Mouse (Mus musculus): ENCODE measurements around the gene Zglp1.

Zglp1 gene

GRCm38 (mm10) chr9:21025258-21025810 is 41.6 kb downstream of the Zglp1 start:
- DNase-seq: no peak

DNA sequence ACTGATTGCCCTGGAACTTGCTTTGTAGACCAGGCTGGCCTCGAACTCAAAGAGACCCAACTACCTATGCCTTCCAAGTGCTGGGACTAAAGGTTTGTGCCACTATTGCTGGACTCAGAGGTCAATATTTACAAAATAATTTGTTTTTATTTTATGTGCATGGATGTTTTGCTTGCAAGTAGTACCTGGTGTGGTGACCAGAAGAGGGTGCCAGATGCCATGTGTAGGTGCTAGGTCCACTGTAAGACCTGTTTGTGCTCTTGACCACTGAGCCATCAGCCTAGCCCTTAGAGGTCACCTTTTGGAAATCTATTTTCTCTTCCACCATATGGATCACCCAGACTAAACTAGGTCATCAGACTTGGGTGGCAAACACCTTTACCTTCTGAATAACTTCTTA is 44.2 kb downstream of the Zglp1 start:
- no peak for DNase-seq

- no peak for DNase-seq
These were observed 44.6 kb downstream of the Zglp1 start for GRCm38 (mm10) chr9:21022288-21022687.

DNA sequence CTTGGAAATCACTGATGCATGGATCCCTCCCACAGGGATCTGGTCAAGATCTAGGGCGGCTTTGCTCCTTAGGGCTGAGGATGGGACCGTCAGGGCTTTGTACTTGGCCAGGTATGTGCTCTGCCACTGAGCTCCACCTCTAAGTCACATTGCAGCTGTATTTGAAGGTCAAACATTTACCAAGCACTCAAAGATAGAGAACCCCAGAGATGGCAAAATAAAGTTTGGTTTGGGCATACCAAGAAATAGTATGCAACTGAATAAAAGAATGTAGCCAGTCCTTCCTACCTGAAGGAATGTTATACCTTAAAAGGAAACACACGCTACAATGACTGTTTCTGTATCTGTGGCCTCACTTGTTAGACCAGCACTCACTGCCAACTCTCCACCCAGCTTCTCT is 45.5 kb downstream of the Zglp1 start:
- DNase-seq: no peak

DNA sequence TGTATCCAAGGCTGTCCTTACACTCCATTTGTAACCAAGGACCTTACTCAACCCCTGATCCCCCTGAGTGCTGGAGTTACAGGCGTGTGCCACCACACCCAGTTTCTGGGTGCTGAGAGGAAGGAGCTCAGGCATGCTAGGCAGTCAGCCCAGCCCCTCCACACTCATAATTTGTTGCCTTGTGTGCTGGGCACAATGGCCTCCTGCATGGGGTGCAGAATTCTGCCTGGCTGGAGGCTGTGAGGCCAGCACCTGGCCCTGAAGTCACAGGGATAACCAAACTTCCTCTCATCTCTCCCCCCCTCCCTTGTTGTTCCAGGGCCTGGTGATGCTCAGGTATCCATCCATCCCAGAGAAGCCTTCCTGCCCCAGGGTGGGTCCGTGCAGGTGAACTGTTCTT is 48.3 kb downstream of the Zglp1 start:
- no peak for DNase-seq

GRCm38 (mm10) chr9:21017177-21017575 is 49.7 kb downstream of the Zglp1 start:
- no peak for DNase-seq

- DNase-seq: peak in 1 of 2 experiments; percentile 50
These were observed 50.3 kb downstream of the Zglp1 start for GRCm38 (mm10) chr9:21016331-21017176.

DNA sequence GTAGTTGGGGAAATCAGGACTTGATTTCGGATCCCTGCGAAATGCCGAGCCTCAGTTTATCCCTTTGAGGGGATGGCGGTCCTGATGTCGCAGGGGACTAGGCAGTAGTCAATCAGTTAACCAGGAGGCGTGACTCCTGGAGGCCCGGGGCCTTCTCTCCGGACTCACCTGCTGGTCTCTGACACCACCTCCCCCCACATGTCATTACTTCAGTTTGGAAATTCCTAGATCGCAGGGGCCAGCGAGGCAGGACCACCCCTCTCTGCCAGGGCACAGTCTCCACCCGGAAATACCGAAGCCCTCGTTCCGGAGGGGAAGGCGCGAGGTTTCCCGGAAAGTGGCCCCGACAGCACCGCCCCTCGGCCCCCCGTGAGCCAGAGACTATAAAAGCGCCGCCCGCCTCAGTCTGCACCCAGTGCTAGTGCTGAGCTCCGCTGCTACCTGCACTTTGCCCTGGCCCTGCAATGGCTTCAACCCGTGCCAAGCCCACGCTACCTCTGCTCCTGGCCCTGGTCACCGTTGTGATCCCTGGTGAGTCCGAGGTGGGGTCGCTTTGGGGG is 51.2 kb downstream of the Zglp1 start, which contains the start of gene Icam1:
TSS of gene Icam1 (plus strand) at position 415 of the 560 bp plus-strand sequence.
- DNase-seq: peak; percentile 90 to 93

GRCm38 (mm10) chr9:21014691-21015570 is 52.0 kb downstream of the Zglp1 start:
- peak; percentile 69 to 84 for DNase-seq

Measured in kidney, postnatal 25 days (tissue).